Mouse (Mus musculus): ENCODE data around the gene Cpne4.

DNA sequence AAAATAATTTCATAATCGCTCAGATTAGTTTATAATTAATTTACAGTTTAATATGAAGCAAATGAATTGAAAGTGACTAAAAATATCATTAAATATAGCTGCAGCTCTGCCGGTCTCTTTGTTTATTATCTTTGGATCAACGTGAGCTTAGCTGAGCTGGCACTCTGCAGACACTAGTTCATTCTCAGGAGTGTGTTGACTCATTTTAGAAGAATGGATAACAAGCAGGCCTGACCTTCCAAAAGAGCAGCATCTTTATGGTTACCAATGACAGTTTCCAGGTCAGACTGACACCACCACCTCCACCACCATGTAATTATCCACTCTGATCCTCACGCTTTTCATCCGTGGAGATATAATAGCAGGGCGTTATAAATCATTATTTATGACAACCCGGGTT is 498.9 kb downstream of the Cpne4 start:
- TF ChIP-seq CTCF (IDR thresholded peaks at IDR 0.05; ENCODE audit: borderline replicate concordance, control insufficient read depth, extremely low read depth, insufficient read depth, low read length, poor library complexity) (no peak), POLR2A (IDR thresholded peaks at IDR 0.05; ENCODE audit: control insufficient read depth, extremely low read depth, insufficient read depth, low read length, poor library complexity) (no peak)

Measured in thymus, adult 2 months (tissue).